Mouse (Mus musculus): Measurements from ENCODE around the gene Rab36. TPM values are rescaled to one million over a fixed set of nuclear protein-coding genes. Genes with fewer than 3 reads are reported as not detected.

Rab36 gene
- polyA plus RNA-seq, 1 experiment from 2014 or later, result 3.4 TPM

- peak overlapping the region; percentile 16; the same call in 1 of the 2 replicates for H3K27ac ChIP-seq
- ATAC-seq, result 0 out of 2 replicates have a peak, but pooled peaks have one; percentile 34
These were observed 41.6 kb downstream of the Rab36 start for GRCm38 (mm10) chr10:75078174-75079128.

DNA sequence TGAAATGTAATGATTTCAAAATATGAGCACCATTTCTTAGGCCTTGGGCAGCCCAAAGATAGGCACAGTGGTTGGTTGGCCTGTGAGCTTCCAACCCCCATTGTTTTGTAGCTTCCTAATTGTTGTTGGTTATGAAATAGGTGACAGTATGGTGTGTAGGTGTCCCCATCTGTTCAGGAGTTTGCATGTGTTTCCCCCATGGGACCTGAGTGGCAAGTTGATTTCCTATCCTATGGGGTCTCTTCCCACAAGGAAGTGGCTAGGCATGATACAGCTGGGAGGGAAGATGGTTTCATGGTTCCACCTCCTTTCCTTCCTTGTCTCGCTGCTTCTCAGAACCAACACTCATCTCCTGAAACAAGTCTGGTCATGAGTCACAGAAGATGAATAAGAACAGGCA is 48.5 kb downstream of the Rab36 start:
- H3K27me3 ChIP-seq (replicated peaks), result no peaks in the 10 kb centered on the region
- no peak overlapping the region for H3K4me3 ChIP-seq
- H3K4me1 ChIP-seq, result no peaks in the 10 kb centered on the region
- 58% methylated on average over 1 of the region's 1 CpGs for WGBS (ENCODE audit: insufficient replicate concordance)
- H3K9ac ChIP-seq, result no peak overlapping the region
- no peak overlapping the region for H3K4me2 ChIP-seq
- no peak for ATAC-seq
- H3K36me3 ChIP-seq, result no peaks in the 10 kb centered on the region; the same call in 1 of the 2 replicates
- no peaks in the 10 kb centered on the region for H3K9me3 ChIP-seq (replicated peaks)
- no peak overlapping the region for H3K27ac ChIP-seq

More at GRCm38 (mm10) chr10:75078174-75079128, 41.6 kb downstream of the Rab36 start:
- H3K9ac ChIP-seq, result no peak overlapping the region
- no peaks in the 10 kb centered on the region for H3K27me3 ChIP-seq (replicated peaks)
- no peaks in the 10 kb centered on the region for H3K9me3 ChIP-seq (replicated peaks)
- no peak overlapping the region for H3K4me3 ChIP-seq
- no peak overlapping the region for H3K4me2 ChIP-seq
- WGBS (ENCODE audit: insufficient replicate concordance), result 52% methylated on average over 14 of the region's 14 CpGs
- peaks cover 29% of the 10 kb centered on the region for H3K4me1 ChIP-seq
- H3K36me3 ChIP-seq, result no peaks in the 10 kb centered on the region; the same call in 1 of the 2 replicates

- Histone ChIP-seq H3K36me3 (no peaks in the 10 kb centered on the region; the same call in 1 of the 2 replicates), H3K27ac (no peak overlapping the region), H3K9me3 (replicated peaks) (no peaks in the 10 kb centered on the region), H3K4me1 (no peaks in the 10 kb centered on the region; the same call in 1 of the 2 replicates), H3K4me2 (no peak overlapping the region), H3K4me3 (no peak overlapping the region), H3K27me3 (replicated peaks) (no peaks in the 10 kb centered on the region), H3K9ac (no peak overlapping the region)
- 73% methylated on average over 4 of the region's 4 CpGs for WGBS (ENCODE audit: insufficient replicate concordance)
- ATAC-seq, result no peak
These were observed 51.6 kb downstream of the Rab36 start for GRCm38 (mm10) chr10:75088471-75088870.

- no peaks in the 10 kb centered on the region for H3K27me3 ChIP-seq (replicated peaks)
- H3K9me3 ChIP-seq (replicated peaks), result no peaks in the 10 kb centered on the region
- WGBS (ENCODE audit: insufficient replicate concordance), result 70% methylated on average over 10 of the region's 10 CpGs
- no peak overlapping the region for H3K4me3 ChIP-seq
- H3K36me3 ChIP-seq, result no peaks in the 10 kb centered on the region
- no peak overlapping the region for H3K9ac ChIP-seq
- H3K27ac ChIP-seq, result no peak overlapping the region
- ATAC-seq, result no peak
- H3K4me2 ChIP-seq, result no peak overlapping the region
- H3K4me1 ChIP-seq, result peaks cover 2% of the 10 kb centered on the region; the same call in 1 of the 2 replicates
These were observed 54.8 kb downstream of the Rab36 start for GRCm38 (mm10) chr10:75091478-75092152.

- Histone ChIP-seq H3K4me2 (no peak overlapping the region), H3K36me3 (no peaks in the 10 kb centered on the region), H3K4me3 (no peak overlapping the region), H3K4me1 (peaks cover 19% of the 10 kb centered on the region), H3K27me3 (replicated peaks) (no peaks in the 10 kb centered on the region), H3K9me3 (replicated peaks) (no peaks in the 10 kb centered on the region), H3K9ac (no peak overlapping the region), H3K27ac (no peak overlapping the region)
- no peak for ATAC-seq
- 68% methylated on average over 22 of the region's 22 CpGs for WGBS (ENCODE audit: insufficient replicate concordance)
These were observed 56.6 kb downstream of the Rab36 start for GRCm38 (mm10) chr10:75093252-75093987.

- Histone ChIP-seq H3K4me3 (no peak overlapping the region), H3K27me3 (replicated peaks) (no peaks in the 10 kb centered on the region), H3K9me3 (replicated peaks) (no peaks in the 10 kb centered on the region), H3K4me1 (peaks cover 26% of the 10 kb centered on the region), H3K27ac (no peak overlapping the region), H3K4me2 (no peak overlapping the region), H3K36me3 (no peaks in the 10 kb centered on the region), H3K9ac (no peak overlapping the region)
- ATAC-seq, result no peak
- WGBS (ENCODE audit: insufficient replicate concordance), result 71% methylated on average over 1 of the region's 1 CpGs
These were observed 57.5 kb downstream of the Rab36 start for GRCm38 (mm10) chr10:75094338-75094737.

- no peaks in the 10 kb centered on the region for H3K36me3 ChIP-seq
- no peak overlapping the region for H3K4me2 ChIP-seq
- H3K27ac ChIP-seq, result no peak overlapping the region
- no peaks in the 10 kb centered on the region for H3K9me3 ChIP-seq (replicated peaks)
- H3K4me1 ChIP-seq, result peaks cover 26% of the 10 kb centered on the region
- ATAC-seq, result no peak
- H3K4me3 ChIP-seq, result no peak overlapping the region
- H3K27me3 ChIP-seq (replicated peaks), result no peaks in the 10 kb centered on the region
- whole genome bisulfite sequencing (ENCODE audit: insufficient replicate concordance), result 85% methylated on average over 7 of the region's 7 CpGs
- H3K9ac ChIP-seq, result no peak overlapping the region
These were observed 58.4 kb downstream of the Rab36 start for GRCm38 (mm10) chr10:75095216-75095615.

DNA sequence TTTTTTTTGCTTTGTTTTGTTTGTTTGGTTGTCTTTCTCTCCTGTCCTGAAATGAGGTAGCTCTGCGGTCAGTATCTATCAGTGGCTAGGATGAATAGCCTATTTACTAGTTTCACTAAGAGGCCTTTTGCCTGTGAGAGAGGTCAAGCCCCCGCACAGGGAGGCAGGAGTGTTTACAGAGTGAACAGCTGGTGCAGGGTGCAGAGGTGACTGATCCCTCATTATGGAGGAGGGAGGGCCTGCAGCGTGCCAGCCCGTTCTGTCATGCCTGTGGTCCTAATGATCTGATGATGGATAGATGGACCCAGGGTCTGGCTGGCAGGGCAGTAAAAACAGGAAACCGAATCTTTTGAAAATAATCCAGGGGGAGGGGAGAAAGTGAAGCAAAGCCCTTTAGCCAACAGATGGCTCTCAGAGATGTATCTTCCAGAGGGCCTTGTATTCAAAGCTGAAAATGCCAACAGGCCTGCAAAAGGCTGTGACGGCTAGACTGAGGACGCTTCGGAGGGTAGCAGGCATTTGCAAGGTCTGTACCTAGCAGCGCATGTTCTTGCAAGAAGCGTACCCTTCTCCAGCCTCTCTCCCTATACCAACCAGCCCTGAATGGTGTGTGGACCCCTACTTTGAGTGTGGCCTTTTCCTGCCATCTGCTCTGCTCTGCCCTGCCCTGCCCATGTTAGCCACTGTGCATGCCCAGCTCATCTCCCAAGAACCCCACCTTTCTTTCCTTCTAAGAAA is 61.8 kb downstream of the Rab36 start:
- Histone ChIP-seq H3K4me1 (peaks cover 36% of the 10 kb centered on the region), H3K36me3 (no peaks in the 10 kb centered on the region), H3K4me3 (no peak overlapping the region), H3K27ac (no peak overlapping the region), H3K9ac (no peak overlapping the region), H3K4me2 (no peak overlapping the region), H3K9me3 (replicated peaks) (no peaks in the 10 kb centered on the region), H3K27me3 (replicated peaks) (no peaks in the 10 kb centered on the region)
- 60% methylated on average over 10 of the region's 10 CpGs for WGBS (ENCODE audit: insufficient replicate concordance)
- ATAC-seq, result peak; percentile 55; the same call in 1 of the 2 replicates

DNA sequence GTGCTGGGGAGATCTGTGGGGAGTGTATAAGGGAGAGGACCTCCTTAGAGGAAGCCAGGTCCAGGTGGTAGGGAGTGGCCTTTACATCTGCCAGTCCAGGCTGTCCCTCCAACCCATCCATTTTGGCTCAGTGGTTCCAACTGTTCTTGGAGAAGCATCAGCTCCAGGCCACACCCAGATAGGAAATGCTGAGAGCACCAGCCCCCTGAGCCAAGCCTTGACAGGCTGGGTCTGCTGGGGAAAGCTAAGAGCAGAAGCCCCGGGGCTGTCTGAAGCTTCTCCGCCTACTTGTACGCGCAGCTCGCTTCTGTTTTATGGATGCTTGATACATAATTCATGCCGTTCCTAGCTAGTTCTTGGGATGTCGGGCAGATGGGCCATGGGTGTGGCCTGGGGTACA is 63.4 kb downstream of the Rab36 start:
- Histone ChIP-seq H3K9me3 (replicated peaks) (no peaks in the 10 kb centered on the region), H3K4me1 (peaks cover 53% of the 10 kb centered on the region), H3K4me2 (no peak overlapping the region), H3K27ac (no peak overlapping the region), H3K9ac (no peak overlapping the region), H3K27me3 (replicated peaks) (no peaks in the 10 kb centered on the region), H3K4me3 (no peak overlapping the region), H3K36me3 (no peaks in the 10 kb centered on the region)
- ATAC-seq, result no peak
- WGBS (ENCODE audit: insufficient replicate concordance), result 77% methylated on average over 7 of the region's 7 CpGs

- Histone ChIP-seq H3K27me3 (replicated peaks) (no peaks in the 10 kb centered on the region), H3K9ac (no peak overlapping the region), H3K4me3 (no peak overlapping the region), H3K9me3 (replicated peaks) (no peaks in the 10 kb centered on the region), H3K27ac (peak overlapping the region; percentile 60), H3K4me2 (no peak overlapping the region), H3K36me3 (no peaks in the 10 kb centered on the region), H3K4me1 (peaks cover 55% of the 10 kb centered on the region)
- WGBS (ENCODE audit: insufficient replicate concordance), result 42% methylated on average over 2 of the region's 2 CpGs
- peak; percentile 65 for ATAC-seq
These were observed 66.6 kb downstream of the Rab36 start for GRCm38 (mm10) chr10:75103502-75103901.
